Mouse (Mus musculus) forebrain, embryonic 16.5 days (tissue): ENCODE results near the gene Strn. TPM values are rescaled to one million over a fixed set of nuclear protein-coding genes. Genes with fewer than 3 reads are reported as not detected.
A peak's percentile ranks its signal among the peaks of the same experiment; 100 is the strongest.

Experiments used
- ATAC-seq: fragments of 200-750 bp; cut with Nextera tagmentation; 2 replicates; pipeline ENCODE4 v1.8.0; 2017; ENCODE audit warnings: mild to moderate bottlenecking, moderate library complexity
- H3K27ac ChIP-seq: fragments of 300-500 bp; sonication (generic); 2 replicates; pipeline ENCODE4 v1.5.1; 2014; ENCODE audit warnings: low read length, control low read depth
- H3K27me3 ChIP-seq: fragments of 300-500 bp; sonication (generic); replicated peaks from 2 replicates; pipeline ENCODE4 v1.6.1; 2014; ENCODE audit warnings: low read length; ENCODE audit not compliant: control insufficient read depth, insufficient read depth
- H3K36me3 ChIP-seq: fragments of 300-500 bp; sonication (generic); 2 replicates; pipeline ENCODE4 v1.6.1; 2014; ENCODE audit not compliant: control insufficient read depth, insufficient read depth
- H3K4me1 ChIP-seq: fragments of 300-500 bp; sonication (generic); replicated peaks from 2 replicates; pipeline ENCODE4 v1.6.1; 2014; ENCODE audit warnings: low read length; ENCODE audit not compliant: control insufficient read depth, insufficient read depth
- H3K4me2 ChIP-seq: fragments of 300-500 bp; sonication (generic); 2 replicates; pipeline ENCODE4 v1.6.1; 2014; ENCODE audit warnings: mild to moderate bottlenecking, low read length, control low read depth
- H3K4me3 ChIP-seq: fragments of 300-500 bp; sonication (generic); replicated peaks from 2 replicates; pipeline ENCODE4 v1.5.1; 2014; ENCODE audit warnings: mild to moderate bottlenecking, low read length, control low read depth
- H3K9ac ChIP-seq: fragments of 300-500 bp; sonication (generic); replicated peaks from 2 replicates; pipeline ENCODE4 v1.6.1; 2014; ENCODE audit warnings: low read depth, low read length, control low read depth
- H3K9me3 ChIP-seq: fragments of 300-500 bp; sonication (generic); 2 replicates; pipeline ENCODE4 v1.6.1; 2016; ENCODE audit warnings: low read length; ENCODE audit not compliant: control insufficient read depth
- WGBS: fragments of 180-500 bp; shearing (Covaris S2); extraction: QIAGEN DNeasy Blood & Tissue Kit; methylation state at CpG from one replicate; pipeline ENCODE4 v1.1.7; 2014; 5-methylcytosine and 5-hydroxymethylcytosine counted together
- polyA plus RNA-seq: library from polyadenylated mRNA; unstranded; fragments of >200 nt; fragmentation: Nextera tagmentation; extraction: Ambion mirVana; gene quantifications from 2 replicates; pipeline ENCODE4 v1.2.1, GENCODE M21; 2015

The Strn gene
- polyA plus RNA-seq, 1 experiment from 2014 or later, result 6.1 TPM

DNA sequence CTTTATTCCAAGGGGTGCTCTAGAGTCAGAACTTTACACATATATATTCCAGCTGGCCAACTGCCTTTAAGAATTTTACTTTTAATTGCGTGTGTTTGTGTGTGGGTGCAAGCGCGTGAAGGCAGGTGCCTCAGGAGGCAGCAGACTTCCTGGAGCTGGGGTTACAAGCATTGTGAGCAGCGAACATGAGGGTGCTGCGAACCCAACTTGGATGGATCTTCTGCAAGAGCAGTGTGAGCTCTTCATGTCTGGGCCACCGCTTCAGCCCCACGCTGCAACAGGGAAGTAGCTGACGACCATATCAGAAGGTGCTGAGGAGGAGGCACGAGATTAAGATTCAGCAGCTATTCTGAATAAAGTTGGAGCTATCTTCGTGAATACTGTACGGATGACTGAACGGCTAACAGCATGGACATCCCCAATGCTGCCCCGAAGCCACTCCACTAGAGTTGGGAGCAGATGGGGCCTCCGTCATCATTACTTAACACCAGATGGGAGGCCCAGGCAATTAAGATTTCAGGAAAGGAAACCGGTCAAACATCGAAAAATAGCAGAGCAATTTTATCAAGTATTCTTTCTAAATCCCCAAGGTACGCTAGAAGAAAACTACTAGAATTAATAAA lies 93.0 kb downstream of the Strn start:
- 67% methylated on average over 17 of the region's 17 CpGs for WGBS
- no peak overlapping the region for H3K9ac ChIP-seq

DNA sequence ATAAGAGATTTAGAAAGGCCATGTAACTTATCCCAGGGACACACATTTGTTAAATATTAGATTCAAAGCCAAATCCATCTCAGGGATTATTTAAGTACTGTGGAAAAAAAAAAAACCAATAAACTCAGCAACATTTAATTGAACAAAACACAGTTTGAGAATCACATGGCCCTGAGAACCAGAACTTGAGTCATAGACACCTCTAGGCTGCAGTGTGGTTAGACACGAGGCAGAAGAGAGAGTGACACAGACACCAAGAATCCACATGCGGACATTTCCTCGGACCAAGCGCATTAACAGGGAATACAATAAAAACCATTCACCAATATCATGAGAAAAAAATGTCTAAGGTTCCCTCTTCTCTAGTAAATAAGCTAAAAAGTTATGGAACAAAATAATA lies 94.7 kb downstream of the Strn start:
- WGBS, result 89% methylated on average over 4 of the region's 4 CpGs
- H3K9me3 ChIP-seq, result no peaks in the 10 kb centered on the region

More for the DNA sequence above, 93.0 kb downstream of the Strn start:
- 0 out of 2 replicates have a peak overlapping the region, but pooled peaks have one; percentile 29 for H3K27ac ChIP-seq
- H3K4me2 ChIP-seq, result no peak overlapping the region
- H3K36me3 ChIP-seq, result no peaks in the 10 kb centered on the region
- no peaks in the 10 kb centered on the region for H3K27me3 ChIP-seq
- H3K4me1 ChIP-seq, result peaks cover 4% of the 10 kb centered on the region; the same call in 1 of the 2 replicates
- no peak overlapping the region for H3K4me3 ChIP-seq
- no peaks in the 10 kb centered on the region for H3K9me3 ChIP-seq
- peak; percentile 68 for ATAC-seq

DNA sequence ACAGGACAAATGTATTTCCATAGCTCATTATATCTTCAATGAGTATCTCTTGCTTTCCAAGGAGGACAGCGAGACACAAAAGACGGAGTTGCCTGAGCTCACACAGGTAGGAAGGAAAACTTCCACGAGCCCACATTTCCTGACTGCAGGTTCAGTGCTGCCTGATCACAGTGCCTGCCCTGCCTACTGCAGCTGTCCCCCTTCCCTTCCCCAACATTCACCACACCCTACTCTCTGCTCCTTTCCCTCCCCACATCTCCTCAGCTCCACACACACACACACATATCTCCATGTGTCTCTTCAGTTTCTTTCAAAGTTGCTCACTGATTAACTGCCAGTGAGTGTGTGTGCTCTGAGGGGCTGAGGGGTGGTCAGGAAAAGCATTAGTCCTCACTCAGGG lies 96.6 kb downstream of the Strn start:
- Histone ChIP-seq H3K27ac (no peak overlapping the region), H3K27me3 (no peaks in the 10 kb centered on the region), H3K4me3 (no peak overlapping the region), H3K4me1 (peaks cover 4% of the 10 kb centered on the region; the same call in 1 of the 2 replicates), H3K4me2 (no peak overlapping the region), H3K36me3 (no peaks in the 10 kb centered on the region), H3K9me3 (no peaks in the 10 kb centered on the region), H3K9ac (no peak overlapping the region)
- no peak for ATAC-seq
- WGBS, result 98% methylated on average over 3 of the region's 3 CpGs

More for the DNA sequence above, 94.7 kb downstream of the Strn start:
- Histone ChIP-seq H3K4me1 (peaks cover 4% of the 10 kb centered on the region; the same call in 1 of the 2 replicates), H3K36me3 (no peaks in the 10 kb centered on the region), H3K4me3 (no peak overlapping the region), H3K27ac (no peak overlapping the region), H3K27me3 (no peaks in the 10 kb centered on the region), H3K4me2 (no peak overlapping the region), H3K9ac (no peak overlapping the region)
- no peak for ATAC-seq

DNA sequence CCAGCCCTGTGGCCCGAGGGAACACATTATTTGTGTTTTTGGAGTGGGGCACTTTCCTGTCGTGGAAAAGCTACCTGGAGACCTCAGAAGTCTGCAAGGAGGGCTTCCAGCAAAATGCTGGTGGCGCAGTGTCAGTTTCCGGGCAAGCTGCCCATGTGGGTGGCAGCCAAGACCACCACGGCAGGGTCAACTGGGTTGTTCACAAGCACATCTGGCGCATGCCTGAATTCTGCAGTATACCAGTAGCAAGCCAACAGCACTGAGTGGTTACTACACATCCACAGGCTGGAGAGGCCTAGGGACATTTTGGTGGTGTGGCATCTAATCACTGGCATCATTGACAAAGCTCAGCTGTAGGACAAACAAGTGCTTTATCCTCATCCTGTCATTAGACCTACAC lies 97.9 kb downstream of the Strn start:
- ATAC-seq, result no peak

DNA sequence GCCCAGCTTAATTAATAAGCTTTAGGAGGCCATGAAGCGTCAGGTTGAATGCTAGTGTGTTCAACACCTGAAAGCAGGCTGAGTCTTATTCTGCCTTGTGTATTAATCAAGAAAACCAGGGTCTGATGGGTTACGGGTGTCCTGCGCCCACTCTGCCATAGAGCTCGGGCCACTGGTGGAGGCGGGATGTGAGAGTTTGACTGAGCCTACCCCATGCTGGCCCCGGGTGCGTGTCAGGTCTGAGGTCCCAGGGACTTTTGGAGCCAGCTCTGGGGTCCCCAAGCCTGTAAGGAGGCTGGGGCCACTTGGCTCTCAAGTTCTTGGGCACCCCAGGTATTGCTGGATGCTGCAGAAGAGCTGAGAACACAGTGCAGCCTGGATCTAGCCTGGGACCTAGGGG lies 99.9 kb downstream of the Strn start:
- Histone ChIP-seq H3K4me1 (no peaks in the 10 kb centered on the region), H3K27ac (no peak overlapping the region), H3K36me3 (no peaks in the 10 kb centered on the region), H3K9me3 (no peaks in the 10 kb centered on the region), H3K4me3 (no peak overlapping the region), H3K27me3 (no peaks in the 10 kb centered on the region), H3K4me2 (no peak overlapping the region), H3K9ac (no peak overlapping the region)
- ATAC-seq, result no peak
- WGBS, result 94% methylated on average over 7 of the region's 7 CpGs

More for the DNA sequence above, 97.9 kb downstream of the Strn start:
- no peaks in the 10 kb centered on the region for H3K36me3 ChIP-seq
- H3K4me1 ChIP-seq, result peaks cover 4% of the 10 kb centered on the region; the same call in 1 of the 2 replicates
- no peaks in the 10 kb centered on the region for H3K27me3 ChIP-seq
- 71% methylated on average over 6 of the region's 6 CpGs for WGBS
- H3K4me2 ChIP-seq, result no peak overlapping the region
- H3K9ac ChIP-seq, result no peak overlapping the region
- no peaks in the 10 kb centered on the region for H3K9me3 ChIP-seq
- no peak overlapping the region for H3K27ac ChIP-seq
- H3K4me3 ChIP-seq, result no peak overlapping the region

DNA sequence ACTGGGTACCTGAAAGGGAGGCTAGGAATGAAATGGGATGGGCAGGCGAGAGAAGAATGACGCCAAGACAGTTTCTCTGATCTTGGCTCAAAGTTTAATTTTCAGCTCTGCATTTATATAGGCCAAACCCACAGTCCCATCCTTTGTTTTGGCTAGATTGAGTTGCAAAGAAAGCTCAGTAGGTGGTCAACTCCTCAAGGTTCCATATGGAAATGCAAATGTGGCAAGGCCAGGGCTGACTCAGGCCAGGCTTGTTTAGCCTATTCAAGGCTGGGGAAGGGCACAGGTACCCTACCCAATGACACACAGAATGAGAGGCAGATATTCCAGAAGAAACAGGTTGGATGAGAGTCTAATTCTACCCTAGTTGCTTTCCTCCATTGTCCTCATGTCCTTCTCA lies 101.4 kb downstream of the Strn start:
- H3K4me2 ChIP-seq, result no peak overlapping the region
- H3K27me3 ChIP-seq, result no peaks in the 10 kb centered on the region
- no peak overlapping the region for H3K4me3 ChIP-seq
- no peak overlapping the region for H3K27ac ChIP-seq
- no peaks in the 10 kb centered on the region for H3K36me3 ChIP-seq
- no peak for ATAC-seq
- H3K9ac ChIP-seq, result no peak overlapping the region
- no peaks in the 10 kb centered on the region for H3K9me3 ChIP-seq
- WGBS, result 44% methylated on average over 2 of the region's 2 CpGs
- no peaks in the 10 kb centered on the region for H3K4me1 ChIP-seq

DNA sequence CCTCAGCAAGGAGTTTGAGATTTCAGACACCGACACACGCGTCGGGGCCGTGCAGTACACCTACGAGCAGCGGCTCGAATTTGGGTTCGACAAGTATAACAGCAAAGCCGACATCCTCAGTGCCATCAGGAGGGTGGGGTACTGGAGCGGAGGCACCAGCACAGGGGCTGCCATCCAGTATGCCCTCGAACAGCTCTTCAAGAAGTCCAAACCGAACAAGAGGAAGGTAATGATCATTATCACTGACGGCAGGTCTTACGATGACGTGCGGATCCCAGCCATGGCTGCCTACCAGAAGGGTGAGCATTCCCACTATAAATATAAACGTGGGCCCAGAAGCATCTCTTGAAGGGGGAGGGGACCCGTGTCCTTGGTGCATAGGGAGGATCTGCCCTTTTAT lies 112.1 kb downstream of the Strn start:
- 95% methylated on average over 19 of the region's 19 CpGs for WGBS
- Histone ChIP-seq H3K9ac (no peak overlapping the region), H3K36me3 (no peaks in the 10 kb centered on the region; the same call in 1 of the 2 replicates), H3K9me3 (peaks cover 5% of the 10 kb centered on the region), H3K4me1 (no peaks in the 10 kb centered on the region), H3K27me3 (no peaks in the 10 kb centered on the region), H3K27ac (no peak overlapping the region), H3K4me3 (no peak overlapping the region), H3K4me2 (no peak overlapping the region)
- ATAC-seq, result no peak

DNA sequence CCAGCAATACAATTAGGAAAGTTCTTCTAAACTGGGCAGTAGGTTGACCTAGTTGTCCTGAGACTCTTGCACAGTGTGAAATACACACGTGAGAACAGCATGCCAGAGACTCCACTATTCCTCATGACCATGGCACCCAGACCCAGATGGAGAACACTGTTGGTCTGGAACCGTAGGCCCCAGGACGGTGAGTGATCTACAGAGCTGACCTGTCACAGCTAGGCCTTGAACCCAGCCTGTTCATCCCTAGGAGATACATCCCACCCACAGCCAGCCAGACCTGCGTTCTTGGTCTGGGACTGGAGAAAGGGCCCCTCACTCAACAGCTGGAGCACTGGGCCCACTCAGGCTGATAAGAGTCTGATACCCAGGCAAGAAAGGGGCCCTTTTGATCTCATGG lies 115.1 kb downstream of the Strn start:
- H3K9me3 ChIP-seq, result peaks cover 5% of the 10 kb centered on the region
- H3K9ac ChIP-seq, result no peak overlapping the region
- H3K27me3 ChIP-seq, result no peaks in the 10 kb centered on the region
- no peak overlapping the region for H3K4me3 ChIP-seq
- H3K4me1 ChIP-seq, result no peaks in the 10 kb centered on the region
- no peak overlapping the region for H3K27ac ChIP-seq
- ATAC-seq, result no peak
- no peak overlapping the region for H3K4me2 ChIP-seq
- 90% methylated on average over 4 of the region's 4 CpGs for WGBS
- H3K36me3 ChIP-seq, result no peaks in the 10 kb centered on the region; the same call in 1 of the 2 replicates

DNA sequence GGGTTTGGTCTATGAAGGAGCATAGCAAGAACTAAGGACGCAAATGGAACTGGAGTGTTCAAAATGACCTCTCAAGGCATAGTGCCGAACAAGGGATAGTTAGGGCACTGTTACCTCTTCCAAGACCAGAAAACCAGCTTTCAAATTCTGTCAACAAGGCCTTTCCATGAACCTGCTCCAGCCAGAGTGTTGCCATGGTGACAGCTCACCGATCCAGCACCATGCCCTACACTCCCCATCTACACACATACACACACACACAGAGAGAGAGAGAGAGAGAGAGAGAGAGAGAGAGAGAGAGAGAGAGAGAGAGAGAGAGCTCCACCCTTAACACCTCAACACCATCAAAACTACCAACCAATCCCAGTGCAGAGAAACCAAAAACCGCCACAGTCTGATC lies 116.3 kb downstream of the Strn start:
- Histone ChIP-seq H3K9me3 (peaks cover 5% of the 10 kb centered on the region), H3K9ac (no peak overlapping the region), H3K27ac (no peak overlapping the region), H3K4me3 (no peak overlapping the region), H3K36me3 (no peaks in the 10 kb centered on the region; the same call in 1 of the 2 replicates), H3K27me3 (no peaks in the 10 kb centered on the region), H3K4me1 (no peaks in the 10 kb centered on the region), H3K4me2 (no peak overlapping the region)
- 94% methylated on average over 4 of the region's 4 CpGs for WGBS
- no peak for ATAC-seq

DNA sequence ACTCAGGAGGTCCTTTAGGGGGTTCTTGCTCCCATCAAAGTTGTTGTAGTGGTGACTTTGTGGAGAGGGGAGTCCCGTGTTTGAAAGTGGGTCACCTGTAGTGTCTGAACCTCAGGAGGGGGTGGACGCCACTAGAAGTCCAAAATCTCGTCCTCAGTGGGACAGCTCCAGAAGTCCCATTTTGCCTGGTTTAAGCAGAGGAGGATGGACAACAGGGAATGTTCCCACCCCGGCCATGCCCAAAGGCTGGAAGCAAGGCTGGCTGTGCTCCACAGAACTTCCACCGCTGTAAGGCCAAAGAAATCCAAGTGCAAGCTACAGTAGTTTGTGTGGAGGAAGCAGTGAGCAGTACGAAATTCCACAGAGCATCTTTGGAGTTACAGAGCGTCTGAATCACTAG lies 117.0 kb downstream of the Strn start:
- ATAC-seq, result no peak
- Histone ChIP-seq H3K9me3 (peaks cover 1% of the 10 kb centered on the region), H3K9ac (no peak overlapping the region), H3K27ac (no peak overlapping the region), H3K27me3 (no peaks in the 10 kb centered on the region), H3K36me3 (no peaks in the 10 kb centered on the region; the same call in 1 of the 2 replicates), H3K4me1 (no peaks in the 10 kb centered on the region), H3K4me3 (no peak overlapping the region), H3K4me2 (no peak overlapping the region)
- WGBS, result 89% methylated on average over 7 of the region's 7 CpGs
